Mouse (Mus musculus): Measurements from ENCODE around the gene Myo5c.

Gene Myo5c

DNA sequence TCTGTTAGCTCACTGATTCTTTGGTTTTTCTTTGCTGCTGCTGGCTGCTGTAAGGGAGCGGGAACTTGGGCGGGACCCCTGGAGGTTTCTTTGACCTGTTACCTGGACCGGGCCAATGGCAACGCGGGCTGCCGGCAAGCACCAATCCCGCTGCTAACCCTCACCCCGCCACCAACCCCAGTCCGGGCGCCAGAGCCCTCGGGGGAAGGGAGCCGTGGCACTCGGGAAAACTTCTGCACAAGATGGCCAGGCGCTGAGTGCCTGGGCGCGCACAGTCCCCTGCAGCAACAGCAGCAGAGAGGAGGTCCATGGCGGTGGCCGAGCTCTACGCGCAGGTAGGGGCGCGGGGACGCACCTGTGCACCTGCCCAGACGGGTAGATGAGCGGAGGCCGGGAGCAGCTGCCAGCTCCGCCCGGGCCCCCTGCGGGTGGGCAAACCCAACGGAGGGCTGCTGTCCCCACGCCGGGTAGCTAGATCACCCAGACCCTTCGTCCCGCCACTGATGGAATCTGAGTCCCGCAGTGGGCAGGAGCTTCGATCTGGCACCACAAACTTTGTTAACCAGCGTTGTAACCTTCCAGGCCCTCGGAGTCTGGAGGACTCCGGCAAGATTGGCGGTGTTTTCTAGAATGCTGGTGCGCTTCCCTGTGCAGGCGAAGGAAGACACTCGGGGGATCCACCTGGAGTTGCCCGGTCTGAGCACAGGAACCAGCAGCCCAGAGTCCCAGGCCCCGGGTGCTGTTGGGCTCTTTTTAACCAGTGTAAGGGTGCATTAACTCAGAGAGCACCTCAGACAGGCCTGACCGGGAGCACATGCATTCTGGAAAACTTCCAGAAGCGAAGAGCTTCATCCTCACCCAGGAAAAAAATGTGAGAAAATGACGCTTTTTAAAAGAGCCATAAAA lies at the start of gene Myo5c:
Gene Myo5c (plus strand): TSS at position 180 of the 906 bp plus-strand sequence.
- DNase-seq (ENCODE audit: low read depth, low spot score) = peak; percentile 35

DNA sequence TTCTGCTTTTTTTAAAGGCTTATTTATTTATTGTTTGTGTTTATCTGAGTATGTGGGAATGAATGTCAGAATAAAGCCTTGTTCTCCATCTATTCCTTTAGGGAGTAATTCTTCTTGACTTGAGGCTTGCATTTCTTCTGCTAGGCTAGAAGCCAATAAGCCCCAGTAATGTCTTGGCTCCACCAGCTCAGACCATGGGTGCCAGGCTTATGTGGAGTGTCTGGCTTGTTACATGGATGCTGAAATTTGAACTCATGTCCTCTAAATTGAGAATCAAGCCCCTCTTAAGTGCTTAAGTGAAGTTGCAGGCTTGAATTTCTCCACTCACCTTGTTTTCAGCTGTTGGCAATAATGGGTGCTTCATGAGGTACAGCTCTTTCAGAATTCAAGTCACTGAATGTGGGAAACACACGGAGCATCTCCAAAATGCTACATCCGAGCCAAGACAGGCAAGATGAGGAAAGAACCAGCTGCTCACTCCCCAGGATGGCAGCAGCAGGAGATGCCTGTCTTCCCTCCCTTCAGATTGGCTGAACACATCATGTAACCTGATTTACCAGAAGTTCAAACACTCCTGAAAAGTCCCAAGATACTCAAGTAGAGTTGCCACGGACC lies 44.1 kb upstream of the Myo5c start:
- DNase-seq (ENCODE audit: low read depth, low spot score) = no peak

DNA sequence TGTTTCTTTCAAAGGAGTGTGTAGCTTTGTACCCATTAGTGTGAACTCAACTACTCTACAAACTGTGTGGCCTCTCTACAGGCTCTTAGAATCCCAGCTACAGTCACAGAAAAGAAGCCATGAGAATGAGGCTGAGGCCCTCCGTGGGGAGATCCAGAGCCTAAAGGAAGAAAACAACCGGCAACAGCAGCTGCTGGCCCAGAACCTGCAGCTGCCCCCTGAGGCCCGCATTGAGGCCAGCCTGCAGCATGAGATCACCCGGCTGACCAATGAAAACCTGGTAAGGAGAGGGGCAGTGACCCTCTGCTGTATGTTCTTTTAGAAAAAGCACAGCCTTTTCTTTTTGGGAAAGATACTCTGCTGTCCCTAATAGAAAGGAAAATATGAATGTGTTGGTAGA lies 38.0 kb upstream of the Myo5c start:
- DNase-seq (ENCODE audit: low read depth, low spot score) = no peak

DNA sequence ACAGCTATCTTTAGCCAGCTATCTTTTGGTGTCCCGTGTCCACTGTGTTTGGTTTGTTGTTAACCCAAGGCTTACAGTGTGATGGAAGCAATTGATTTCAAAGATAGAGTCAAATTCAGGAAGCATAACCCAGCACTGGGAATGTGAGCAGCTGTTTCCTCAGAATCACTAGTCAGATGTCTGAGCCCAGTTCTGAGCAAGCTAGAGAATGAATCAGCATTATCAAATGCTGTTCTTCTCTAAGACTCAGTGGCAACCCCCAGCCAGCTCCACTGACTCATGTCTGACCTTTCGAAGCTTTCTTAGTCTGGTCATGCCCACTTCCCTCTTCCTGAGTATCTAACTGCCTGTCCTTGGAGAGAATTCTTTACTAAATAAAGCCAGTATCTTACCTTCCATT lies 35.5 kb upstream of the Myo5c start:
- DNase-seq (ENCODE audit: low read depth, low spot score) = no peak

DNA sequence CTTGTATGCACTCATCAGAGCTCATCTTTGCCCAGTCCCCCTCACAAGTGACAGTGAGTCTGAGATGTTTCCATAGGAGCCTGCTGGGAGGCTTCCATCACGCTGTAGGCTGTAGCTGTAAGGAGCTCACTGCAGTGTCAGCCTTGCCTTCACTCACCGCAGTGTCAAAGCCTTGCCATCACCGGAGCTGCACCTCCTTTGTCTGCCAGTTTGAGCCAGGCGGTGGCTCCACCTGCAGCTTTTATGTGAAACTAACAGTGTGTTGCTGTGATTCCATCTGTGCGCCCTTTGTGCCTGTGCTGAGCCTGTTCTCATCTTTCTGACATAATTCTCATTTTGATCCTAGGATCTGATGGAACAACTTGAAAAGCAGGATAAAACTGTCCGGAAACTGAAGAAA lies 34.5 kb upstream of the Myo5c start:
- DNase-seq (ENCODE audit: low read depth, low spot score) = peak; percentile 3

DNA sequence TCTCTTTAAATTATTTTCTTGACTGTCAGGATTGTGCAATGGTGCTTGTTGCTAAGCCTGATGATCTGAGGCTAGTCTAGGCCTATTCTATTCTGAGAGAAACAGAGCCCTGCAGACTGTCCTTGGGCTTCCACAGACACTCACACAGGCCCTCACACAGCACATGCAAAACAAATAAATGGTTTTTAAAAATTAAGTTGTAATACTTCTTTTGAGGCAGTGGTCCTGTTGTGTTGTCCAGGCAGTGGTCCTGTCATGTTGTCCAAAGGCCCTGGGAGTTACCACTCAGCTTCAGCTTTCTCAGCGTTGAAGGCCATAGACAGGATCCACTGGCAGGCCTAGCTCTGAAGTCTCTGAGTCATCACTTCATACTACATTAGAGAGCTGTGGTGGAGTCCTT lies 30.3 kb upstream of the Myo5c start:
- DNase-seq (ENCODE audit: low read depth, low spot score) = no peak

DNA sequence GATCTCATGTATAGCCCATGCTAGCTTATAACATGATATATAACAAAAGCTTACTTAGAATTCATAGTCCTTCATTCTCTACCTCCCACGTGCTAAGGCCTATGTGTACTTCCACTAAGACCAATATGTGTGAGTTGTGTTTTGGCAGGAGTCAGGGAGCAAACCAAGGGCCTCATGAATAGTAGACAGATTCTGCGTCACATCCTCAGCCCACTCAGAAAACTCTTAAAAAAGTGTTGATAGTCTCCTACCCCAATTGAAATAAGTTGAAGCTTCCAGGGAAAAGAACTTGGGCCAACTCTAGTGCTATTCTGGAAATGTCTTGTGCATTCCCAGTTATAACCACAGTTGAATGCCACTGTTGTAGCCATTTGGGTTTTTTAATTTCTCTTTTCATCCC lies 29.8 kb upstream of the Myo5c start:
- DNase-seq (ENCODE audit: low read depth, low spot score) = no peak

DNA sequence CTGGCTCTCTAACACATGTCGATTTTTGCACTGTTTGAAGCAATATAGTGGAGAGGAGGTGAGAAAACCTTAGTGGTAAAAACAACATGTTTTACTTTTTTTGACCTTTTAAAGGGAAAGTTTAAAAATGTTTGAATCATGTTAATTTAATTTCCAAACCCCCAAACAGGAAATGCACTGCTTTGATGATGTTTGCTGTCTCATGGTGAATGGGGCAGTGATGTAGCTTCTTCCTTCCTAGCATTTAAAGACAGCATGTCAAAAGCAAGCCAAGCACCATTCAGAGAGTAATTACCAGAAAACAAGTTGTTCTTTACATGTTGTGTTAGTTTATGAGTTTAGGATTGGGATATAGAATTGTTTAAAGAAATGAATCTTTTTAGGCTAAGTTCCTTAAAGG lies 22.6 kb upstream of the Myo5c start:
- DNase-seq (ENCODE audit: low read depth, low spot score) = no peak

DNA sequence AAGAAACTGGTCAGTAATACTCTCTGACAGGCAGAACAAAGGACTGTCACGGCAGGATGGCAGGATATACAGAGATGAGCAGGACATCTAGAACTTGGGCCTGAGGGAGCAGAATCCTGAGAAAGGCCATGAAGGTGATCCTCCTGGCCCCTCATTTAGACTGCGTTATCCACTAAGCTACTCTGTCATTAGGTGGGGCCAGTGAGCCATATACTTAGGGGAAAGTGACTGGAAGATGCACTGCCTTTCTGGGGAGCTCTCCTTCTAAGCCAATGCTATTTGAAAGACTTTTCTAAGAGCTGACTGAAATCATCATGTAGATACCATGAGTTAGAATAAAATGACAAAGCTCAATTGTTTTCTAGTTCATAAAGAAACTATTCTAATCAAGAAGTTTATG lies 21.6 kb upstream of the Myo5c start:
- DNase-seq (ENCODE audit: low read depth, low spot score) = no peak

DNA sequence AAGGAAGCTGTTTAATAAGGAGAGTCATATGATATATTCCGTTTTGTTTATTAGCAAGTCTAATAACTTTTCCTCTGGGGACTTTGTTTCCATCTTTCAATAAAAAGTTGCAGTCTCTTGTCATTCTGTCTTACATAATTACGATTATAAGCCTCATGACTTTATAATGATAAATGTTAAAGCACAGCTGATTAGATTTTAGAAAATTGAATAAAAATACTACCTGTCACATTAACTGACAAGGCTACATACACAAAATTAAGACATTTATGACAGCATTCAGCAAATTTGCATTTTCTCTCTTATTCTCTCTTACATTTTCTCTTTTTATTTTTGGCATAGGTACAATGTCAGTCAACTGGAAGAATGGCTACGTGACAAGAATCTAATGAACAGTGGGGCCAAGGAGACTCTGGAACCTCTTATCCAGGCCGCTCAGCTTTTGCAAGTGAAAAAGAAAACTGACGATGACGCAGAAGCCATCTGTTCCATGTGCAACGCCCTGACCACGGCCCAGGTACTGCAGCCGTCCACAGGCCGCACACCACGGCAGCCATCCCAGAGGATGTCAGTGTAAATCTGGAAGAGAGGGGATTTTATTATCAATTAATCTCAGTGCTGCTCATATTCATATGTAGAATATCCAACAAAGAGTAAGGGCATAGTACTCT lies 16.9 kb upstream of the Myo5c start:
- DNase-seq (ENCODE audit: low read depth, low spot score) = no peak

DNA sequence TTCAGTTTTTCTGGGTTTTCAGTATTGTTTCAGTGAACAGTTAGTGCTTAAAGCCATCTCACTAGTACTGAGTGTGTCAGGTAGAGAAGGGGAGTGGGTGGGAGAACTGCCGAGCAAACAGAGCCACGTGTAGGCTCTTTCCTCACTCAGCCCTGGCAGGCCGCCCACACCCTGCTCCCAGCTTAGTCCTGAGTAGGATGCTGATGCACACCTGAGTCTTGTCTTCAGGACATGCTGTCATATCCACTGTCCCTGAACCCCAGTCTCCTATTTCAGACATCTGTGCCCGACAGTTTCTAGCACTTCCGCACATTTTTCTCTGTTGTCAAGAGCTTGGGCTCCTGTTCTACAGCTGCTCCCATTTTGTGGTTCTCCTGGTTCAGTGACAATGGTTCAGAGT lies 11.9 kb upstream of the Myo5c start:
- no peak for DNase-seq (ENCODE audit: low read depth, low spot score)

DNA sequence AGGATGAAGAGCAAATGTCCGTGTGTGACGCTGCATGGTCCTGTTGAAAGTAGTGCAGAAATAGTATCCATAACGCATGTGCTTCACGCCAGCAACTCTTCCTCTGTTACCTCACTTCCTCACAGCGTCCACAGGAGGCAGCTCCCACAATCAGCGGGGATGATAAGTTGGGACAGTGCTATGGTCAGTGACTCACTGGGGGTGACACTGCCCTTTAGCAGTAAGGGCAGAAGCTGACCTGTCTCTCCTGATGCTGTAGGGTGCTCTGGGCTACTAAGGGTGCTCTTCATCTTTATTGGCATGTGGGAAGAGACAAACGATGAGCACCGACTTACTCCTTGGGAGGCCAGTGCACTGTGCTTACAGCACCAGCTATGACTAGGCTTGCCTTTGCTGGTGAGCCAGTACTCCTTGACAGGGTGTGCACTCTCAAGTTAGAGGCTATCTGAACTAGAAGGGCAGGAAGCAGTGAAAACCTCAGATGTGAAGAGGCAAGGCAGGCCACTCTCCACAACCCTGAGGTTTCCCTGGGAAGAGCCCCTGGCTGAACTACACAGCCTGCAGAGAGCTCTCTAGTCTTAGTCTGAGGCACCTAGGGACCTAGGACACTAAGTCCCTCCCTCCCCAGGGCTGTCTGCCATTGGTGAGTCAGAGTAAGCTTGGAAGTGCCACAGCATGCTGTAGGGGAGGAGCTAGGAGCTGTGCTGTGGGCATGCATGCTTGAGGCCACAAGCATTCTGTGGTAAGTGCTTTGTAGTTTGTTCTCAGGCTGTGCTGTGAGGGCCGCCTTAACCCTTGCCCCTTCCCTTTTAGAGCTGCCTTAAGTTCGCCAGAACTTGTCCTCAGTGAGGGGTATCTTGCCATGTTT lies 10.2 kb upstream of the Myo5c start:
- no peak for DNase-seq (ENCODE audit: low read depth, low spot score)

DNA sequence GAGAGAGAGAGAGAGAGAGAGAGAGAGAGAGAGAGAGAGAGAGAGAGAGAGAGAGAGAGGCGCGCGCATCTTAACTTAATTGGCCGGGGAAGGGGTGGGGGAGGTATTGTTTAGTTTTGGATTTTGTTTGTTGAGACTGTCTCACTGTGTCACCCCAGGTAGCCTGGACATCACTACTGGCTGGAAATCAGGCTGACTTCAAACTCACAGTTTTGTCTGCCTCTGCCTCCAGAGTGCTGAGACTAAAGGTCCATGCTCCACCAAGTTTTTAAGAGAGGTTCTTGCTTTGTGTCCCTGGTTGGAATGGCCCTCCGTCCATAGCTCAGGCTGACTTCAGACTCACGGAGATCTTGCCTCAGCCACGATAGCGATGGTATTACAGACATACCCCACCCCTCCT lies 1.0 kb downstream of the Myo5c start:
- DNase-seq (ENCODE audit: low read depth, low spot score) = no peak

DNA sequence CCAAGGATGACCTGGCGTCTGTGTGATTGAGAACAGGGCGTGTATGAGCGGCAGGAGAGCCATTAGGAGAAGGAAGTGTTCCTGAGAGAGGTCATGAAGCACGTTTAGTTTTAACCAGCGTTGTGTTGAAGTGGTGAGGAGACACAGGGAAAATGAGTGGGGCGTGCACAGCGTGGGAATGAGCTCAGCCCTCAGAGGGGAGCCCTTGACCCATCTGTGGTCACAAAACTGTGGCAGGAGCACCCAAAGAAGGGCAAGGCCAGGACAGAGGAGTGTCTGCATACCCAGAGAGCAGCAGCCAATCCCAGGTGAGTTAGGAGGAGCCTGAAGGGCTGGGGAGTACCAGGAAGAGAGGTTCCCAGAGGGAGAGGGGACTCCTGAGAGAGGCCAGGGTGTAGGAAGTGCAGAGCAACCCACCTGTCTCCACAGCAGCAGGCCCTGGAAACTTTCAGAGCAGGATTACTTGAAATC lies 2.5 kb downstream of the Myo5c start:
- DNase-seq (ENCODE audit: low read depth, low spot score) = no peak

DNA sequence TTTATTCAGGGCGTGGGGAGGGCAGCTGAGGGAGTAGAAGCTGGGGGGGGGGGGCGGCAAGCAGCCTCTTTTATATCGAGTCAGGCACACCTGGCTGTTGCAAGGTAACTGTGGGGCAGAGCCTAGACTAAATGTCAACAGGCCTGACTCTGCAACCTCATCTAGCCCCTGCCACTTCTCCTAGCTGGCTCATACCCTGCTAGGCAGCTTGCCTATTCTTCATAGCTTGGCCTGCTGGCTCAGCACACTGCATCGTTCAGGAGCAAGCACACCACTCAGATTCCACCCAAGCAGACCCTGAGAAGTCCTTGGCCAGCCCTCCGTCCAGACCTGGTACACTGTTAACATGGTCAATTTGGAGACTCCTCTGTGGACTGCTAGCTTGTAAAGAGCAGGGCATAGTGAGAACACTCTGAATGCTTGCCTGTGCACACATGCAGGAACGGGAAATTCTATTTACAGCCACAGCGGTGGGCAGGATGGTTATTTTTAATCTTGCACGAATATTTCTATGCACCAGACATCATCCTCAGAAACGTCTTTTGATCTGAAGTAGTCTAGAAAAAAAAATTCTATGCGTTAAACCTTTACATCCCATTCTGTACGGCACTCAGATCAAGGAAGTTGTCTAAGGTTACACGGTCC lies 3.3 kb downstream of the Myo5c start:
- no peak for DNase-seq (ENCODE audit: low read depth, low spot score)

DNA sequence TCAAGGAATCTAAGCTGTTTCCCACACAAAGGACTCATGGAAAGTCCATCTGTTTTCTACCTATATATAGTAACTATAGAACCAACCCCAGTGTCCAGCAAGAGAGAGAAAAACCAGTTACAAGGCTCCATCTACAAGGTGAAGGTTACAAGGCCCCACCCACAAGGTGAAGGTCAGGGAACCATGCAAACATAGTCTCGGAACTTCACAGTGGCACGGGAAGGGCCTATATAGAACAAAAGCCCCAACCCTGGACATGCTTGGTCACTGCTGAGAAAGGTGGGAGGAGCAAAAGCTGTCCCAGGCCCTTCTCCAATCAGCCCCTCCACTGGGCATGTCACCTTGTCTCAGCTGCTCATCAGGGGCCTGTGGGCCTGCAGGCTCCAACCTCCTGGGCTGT lies 3.9 kb downstream of the Myo5c start:
- no peak for DNase-seq (ENCODE audit: low read depth, low spot score)

DNA sequence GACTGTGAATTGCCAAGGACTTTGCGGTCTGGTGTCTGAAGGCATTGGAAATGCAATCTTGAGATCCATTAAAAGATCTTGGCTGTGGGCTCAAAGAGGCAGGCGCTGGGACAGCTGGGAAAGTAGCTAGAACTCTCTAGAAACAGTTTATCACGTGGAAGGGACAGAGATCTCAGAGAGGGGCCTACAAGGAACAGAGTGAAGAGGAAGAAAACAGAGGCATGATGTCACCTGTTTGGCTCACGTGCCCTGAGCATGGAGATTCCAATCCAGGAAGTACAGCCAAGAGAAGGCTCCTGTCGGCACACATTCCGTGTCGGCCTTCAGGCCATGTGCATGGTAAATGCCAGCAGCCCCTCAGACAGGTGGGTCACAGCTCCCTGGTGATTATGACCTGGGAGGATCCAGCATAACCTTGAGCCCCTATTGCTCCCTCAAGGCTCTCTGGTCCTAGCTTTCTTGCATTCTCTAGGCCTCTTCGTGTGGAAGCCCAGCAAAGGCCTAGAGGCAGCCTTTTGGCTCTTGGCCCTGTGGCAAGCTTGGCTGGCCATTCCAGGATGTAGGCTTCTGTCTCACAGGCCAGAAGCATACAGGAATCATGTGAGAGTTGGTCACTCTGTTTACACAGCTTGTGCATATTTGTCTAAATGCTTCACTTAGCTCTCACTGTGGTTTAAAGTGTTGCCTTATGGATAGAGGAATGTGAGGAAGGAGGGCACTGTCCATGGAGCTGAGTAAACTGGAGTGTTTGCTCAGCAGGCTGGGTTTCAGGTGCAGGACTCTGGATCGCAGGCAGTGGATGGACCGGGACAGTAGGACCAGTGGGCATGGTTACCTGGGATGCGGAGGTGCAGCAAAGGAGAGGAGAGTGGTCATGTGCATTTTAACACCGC lies 4.8 kb downstream of the Myo5c start:
- DNase-seq (ENCODE audit: low read depth, low spot score) = no peak

DNA sequence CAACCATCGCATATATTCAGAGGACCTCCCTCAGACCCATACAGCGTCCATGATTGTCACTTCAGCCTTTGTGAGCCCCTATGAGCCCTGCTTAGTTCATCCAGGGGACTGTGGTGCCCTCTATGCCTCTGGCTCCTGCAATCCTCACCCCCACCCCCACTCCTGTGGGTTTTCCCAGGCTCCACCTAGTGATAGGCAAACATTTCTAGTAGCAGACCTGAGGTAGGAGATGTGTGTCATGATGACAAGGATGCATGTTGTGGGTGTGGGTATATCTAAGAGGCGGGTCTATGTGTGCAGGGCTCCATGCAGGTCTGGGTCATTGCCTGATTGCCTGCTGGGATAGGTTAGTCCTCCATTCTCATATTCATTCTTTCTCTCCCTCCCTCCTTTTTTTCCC lies 6.4 kb downstream of the Myo5c start:
- DNase-seq (ENCODE audit: low read depth, low spot score) = no peak

DNA sequence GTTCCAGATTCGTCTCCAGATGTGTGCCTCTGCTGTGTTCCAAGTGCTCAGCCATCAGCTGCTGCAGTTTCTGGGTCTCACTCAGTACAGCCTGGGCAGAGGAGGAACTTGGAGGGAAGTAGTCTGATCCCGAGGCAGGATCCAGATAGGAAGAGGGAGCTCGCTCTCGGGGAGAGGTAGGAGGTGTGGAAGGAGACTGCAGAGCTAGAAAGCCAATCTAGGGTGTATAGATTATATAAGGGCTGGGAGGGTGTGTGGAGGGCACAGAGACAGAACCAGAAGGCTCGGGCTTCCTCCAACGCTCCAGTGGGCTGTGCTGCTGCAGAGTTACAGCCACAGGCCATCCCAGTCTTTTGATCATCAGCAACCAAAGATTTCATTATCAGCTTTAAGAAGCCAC lies 11.2 kb downstream of the Myo5c start:
- no peak for DNase-seq (ENCODE audit: low read depth, low spot score)

DNA sequence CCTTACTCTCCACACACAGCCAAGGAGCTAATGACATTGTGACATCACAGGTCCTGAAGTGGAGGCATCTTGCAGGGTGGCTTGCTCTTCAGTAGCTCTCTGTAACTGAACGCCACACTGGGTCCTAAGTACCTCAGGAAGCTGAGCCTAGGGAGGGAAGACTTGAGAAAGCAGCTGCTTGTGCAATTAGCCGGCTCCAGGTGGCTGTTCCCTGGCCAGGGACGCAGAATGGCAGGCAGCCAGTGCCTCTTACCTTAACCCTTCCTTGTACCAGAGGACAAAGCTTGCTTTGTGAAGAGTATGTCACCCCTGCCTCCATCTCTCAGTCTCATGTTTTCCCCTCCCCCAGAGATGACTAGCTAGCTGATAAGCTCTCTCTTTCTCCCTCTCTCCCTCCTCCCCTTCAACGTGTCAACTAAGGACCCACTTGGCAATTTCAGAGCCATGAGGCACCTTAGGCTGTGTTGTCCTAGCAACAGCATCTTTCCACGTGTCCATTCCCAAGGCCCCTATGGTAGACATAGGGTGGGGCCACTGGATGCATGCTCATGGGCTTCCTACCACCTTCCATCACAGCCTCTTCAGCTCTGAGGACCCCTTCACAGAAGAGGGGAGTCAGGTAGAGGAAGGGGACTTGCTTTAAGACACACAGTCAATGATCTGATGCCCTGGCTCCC lies 12.0 kb downstream of the Myo5c start:
- DNase-seq (ENCODE audit: low read depth, low spot score) = peak; percentile 57

All from forelimb bud, embryonic 11.5 days (tissue).